Mouse (Mus musculus): ENCODE measurements at regions not wholly inside any gene's neighbourhood (a gene's known extent, or its start where the extent isn't known, plus 50 kb on each side); places are given as distances from the start of the nearest gene placed in this dataset.
A peak's percentile ranks its signal among the peaks of the same experiment; 100 is the strongest.
"Not testable (repeated sequence)": the region's sequence is repeated elsewhere in the genome, so short reads cannot be mapped to it uniquely, and the experiment has no call there.

- DNase-seq = peak; percentile 66
Observed at GRCm38 (mm10) chr4:101366905-101367679, 52.0 kb upstream of the Ak4 start.

- DNase-seq = no peak
Observed at GRCm38 (mm10) chr4:101365299-101365698, 53.8 kb upstream of the Ak4 start.

- no peak for DNase-seq
Observed at GRCm38 (mm10) chr4:101364716-101365115, 54.4 kb upstream of the Ak4 start.

- not testable (repeated sequence) for DNase-seq
Observed at GRCm38 (mm10) chr4:101363231-101363630, 55.8 kb upstream of the Ak4 start.

- peak; percentile 13 for DNase-seq
Observed at GRCm38 (mm10) chr4:101361779-101362178, 57.3 kb upstream of the Ak4 start.

GRCm38 (mm10) chr4:101360296-101360695 lies 58.8 kb upstream of the Ak4 start:
- DNase-seq = no peak

GRCm38 (mm10) chr4:101359119-101359518 lies 60.0 kb upstream of the Ak4 start:
- no peak for DNase-seq

GRCm38 (mm10) chr4:101358525-101358924 lies 60.6 kb upstream of the Ak4 start:
- no peak for DNase-seq

GRCm38 (mm10) chr4:101357923-101358322 lies 61.2 kb upstream of the Ak4 start:
- no peak for DNase-seq

- peak; percentile 23 for DNase-seq
Observed at GRCm38 (mm10) chr4:101356954-101357891, 61.9 kb upstream of the Ak4 start.

GRCm38 (mm10) chr4:101356093-101356953 lies 62.8 kb upstream of the Ak4 start:
- peak; percentile 75 for DNase-seq

GRCm38 (mm10) chr4:101355431-101356092 lies 63.5 kb upstream of the Ak4 start:
- DNase-seq = peak; percentile 26

GRCm38 (mm10) chr4:101354951-101355350 lies 64.1 kb upstream of the Ak4 start:
- peak; percentile 13 for DNase-seq

- DNase-seq = no peak
Observed at GRCm38 (mm10) chr4:101354086-101354855, 64.8 kb upstream of the Ak4 start.

- DNase-seq = no peak
Observed at GRCm38 (mm10) chr4:101352178-101352577, 66.9 kb upstream of the Ak4 start.

- no peak for DNase-seq
Observed at GRCm38 (mm10) chr4:101351716-101352115, 67.4 kb upstream of the Ak4 start.

GRCm38 (mm10) chr4:101350656-101351055 lies 68.4 kb upstream of the Ak4 start:
- no peak for DNase-seq

- no peak for DNase-seq
Observed at GRCm38 (mm10) chr4:101350222-101350621, 68.9 kb upstream of the Ak4 start.

- peak; percentile 54 for DNase-seq
Observed at GRCm38 (mm10) chr4:101349413-101349812, 69.7 kb upstream of the Ak4 start.

- peak; percentile 23 for DNase-seq
Observed at GRCm38 (mm10) chr4:101347309-101347708, 71.8 kb upstream of the Ak4 start.

- no peak for DNase-seq
Observed at GRCm38 (mm10) chr4:101342071-101342762, 76.9 kb upstream of the Ak4 start.

Measured in thymus, postnatal 4 days (tissue).